Mouse (Mus musculus): ENCODE results near the gene Adtrp. TPM values are rescaled to one million over a fixed set of nuclear protein-coding genes. Genes with fewer than 3 reads are reported as not detected.

Gene Adtrp
- polyA plus RNA-seq, 1 experiment from 2014 or later, result not detected

DNA sequence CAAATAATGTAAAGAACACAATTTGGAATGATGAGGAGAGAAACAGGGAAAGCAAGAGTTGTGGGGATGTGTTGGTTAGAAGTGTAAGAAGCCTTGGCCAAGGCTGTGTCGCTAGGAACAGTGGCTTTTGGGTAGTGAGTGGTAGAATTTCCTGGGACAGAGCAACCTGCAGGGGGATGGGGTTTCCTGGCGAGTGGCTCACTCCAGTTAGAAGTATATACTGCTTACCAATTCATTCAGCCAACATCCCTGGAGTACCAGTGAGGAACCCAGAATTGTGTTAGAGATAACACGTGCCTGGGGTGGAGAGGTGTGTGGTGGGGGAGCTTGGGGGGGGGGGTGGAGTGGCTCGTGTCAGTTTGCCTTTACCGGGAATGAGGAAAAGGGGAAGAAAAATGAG lies 25.4 kb downstream of the Adtrp start:
- 47% methylated on average over 5 of the region's 5 CpGs for WGBS
- no peaks in the 10 kb centered on the region for H3K4me1 ChIP-seq (ENCODE audit: control insufficient read depth, insufficient read depth, low read length)
- H3K27ac ChIP-seq (ENCODE audit: low read length), result no peak overlapping the region
- ATAC-seq, result no peak
- H3K4me2 ChIP-seq (ENCODE audit: low read length), result no peak overlapping the region
- H3K36me3 ChIP-seq (ENCODE audit: control insufficient read depth, insufficient read depth, low read length), result no peaks in the 10 kb centered on the region
- H3K9me3 ChIP-seq (replicated peaks; ENCODE audit: control insufficient read depth, low read length, poor library complexity, severe bottlenecking), result no peaks in the 10 kb centered on the region
- H3K27me3 ChIP-seq (ENCODE audit: control insufficient read depth, insufficient read depth, low read depth, low read length), result no peaks in the 10 kb centered on the region
- H3K9ac ChIP-seq (ENCODE audit: low read depth, low read length), result no peak overlapping the region
- no peak overlapping the region for H3K4me3 ChIP-seq (ENCODE audit: low read depth, low read length)

DNA sequence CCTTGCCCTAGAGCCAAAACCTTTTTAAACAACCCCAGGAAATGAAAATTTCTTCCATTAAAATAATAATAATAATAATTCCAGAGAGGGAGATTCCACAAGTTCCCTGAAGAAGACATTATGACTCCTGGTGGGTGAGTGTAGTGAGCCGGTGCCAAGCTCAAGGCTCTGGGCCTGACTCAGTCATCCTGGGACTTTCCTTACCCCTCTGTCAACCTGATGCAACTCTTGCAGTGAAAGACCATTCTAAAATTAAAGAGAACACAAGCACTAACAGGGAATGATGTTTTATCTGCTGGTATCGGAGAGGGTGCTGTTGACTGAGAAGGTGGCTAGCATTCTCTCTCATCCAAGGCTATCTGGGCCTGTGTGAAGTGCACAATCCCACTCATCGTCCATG lies 26.5 kb downstream of the Adtrp start:
- WGBS, result 94% methylated on average over 3 of the region's 3 CpGs
- Histone ChIP-seq H3K4me2 (ENCODE audit: low read length) (no peak overlapping the region), H3K4me1 (ENCODE audit: control insufficient read depth, insufficient read depth, low read length) (no peaks in the 10 kb centered on the region)

DNA sequence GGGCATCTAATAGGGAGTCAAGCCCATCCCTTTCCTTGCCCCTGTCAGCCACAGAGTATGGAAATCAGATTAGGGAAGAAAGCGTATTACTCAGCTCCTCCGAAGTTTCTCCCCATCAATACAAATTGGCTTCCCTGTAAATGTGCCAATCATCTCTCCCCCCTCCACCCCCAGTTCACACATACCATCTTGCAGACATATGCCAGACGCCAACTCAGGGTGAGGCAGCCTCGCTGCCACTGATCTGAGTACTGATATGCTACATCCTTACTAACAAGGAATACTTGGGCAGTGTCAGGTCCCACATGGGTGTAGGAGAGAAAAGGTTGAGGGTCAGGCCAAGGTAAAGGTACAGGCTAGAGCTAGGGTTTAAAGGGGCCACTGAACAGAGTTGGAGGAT lies 27.6 kb downstream of the Adtrp start:
- Histone ChIP-seq H3K36me3 (ENCODE audit: control insufficient read depth, insufficient read depth, low read length) (no peaks in the 10 kb centered on the region), H3K4me3 (ENCODE audit: low read depth, low read length) (no peak overlapping the region), H3K4me1 (ENCODE audit: control insufficient read depth, insufficient read depth, low read length) (no peaks in the 10 kb centered on the region), H3K27me3 (ENCODE audit: control insufficient read depth, insufficient read depth, low read depth, low read length) (no peaks in the 10 kb centered on the region), H3K9ac (ENCODE audit: low read depth, low read length) (no peak overlapping the region), H3K27ac (ENCODE audit: low read length) (no peak overlapping the region), H3K9me3 (replicated peaks; ENCODE audit: control insufficient read depth, low read length, poor library complexity, severe bottlenecking) (no peaks in the 10 kb centered on the region), H3K4me2 (ENCODE audit: low read length) (no peak overlapping the region)
- ATAC-seq, result no peak
- 87% methylated on average over 4 of the region's 4 CpGs for WGBS

More for the DNA sequence above, 26.5 kb downstream of the Adtrp start:
- Histone ChIP-seq H3K36me3 (ENCODE audit: control insufficient read depth, insufficient read depth, low read length) (no peaks in the 10 kb centered on the region), H3K9ac (ENCODE audit: low read depth, low read length) (no peak overlapping the region), H3K9me3 (replicated peaks; ENCODE audit: control insufficient read depth, low read length, poor library complexity, severe bottlenecking) (no peaks in the 10 kb centered on the region), H3K27me3 (ENCODE audit: control insufficient read depth, insufficient read depth, low read depth, low read length) (no peaks in the 10 kb centered on the region), H3K4me3 (ENCODE audit: low read depth, low read length) (no peak overlapping the region), H3K27ac (ENCODE audit: low read length) (no peak overlapping the region)
- ATAC-seq, result no peak

DNA sequence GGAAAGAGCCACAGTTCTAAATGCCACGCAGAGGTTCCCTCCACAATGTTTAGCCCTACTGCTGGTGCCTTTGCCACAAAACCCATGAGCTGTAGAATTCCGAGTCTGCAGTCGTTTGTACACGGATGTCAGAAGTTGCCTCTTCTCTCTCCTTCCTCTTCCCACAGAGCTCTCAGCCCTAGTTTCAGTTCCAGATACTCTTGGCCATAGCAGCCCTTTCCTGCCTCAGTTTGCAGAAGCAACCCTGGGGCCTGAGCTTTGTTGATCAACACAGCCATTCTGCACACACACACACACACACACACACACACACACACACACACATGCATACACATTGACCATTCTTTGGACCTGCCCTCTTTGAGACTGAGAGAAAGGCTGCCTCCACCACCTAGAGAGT lies 28.0 kb downstream of the Adtrp start:
- H3K27me3 ChIP-seq (ENCODE audit: control insufficient read depth, insufficient read depth, low read depth, low read length), result no peaks in the 10 kb centered on the region
- no peaks in the 10 kb centered on the region for H3K9me3 ChIP-seq (replicated peaks; ENCODE audit: control insufficient read depth, low read length, poor library complexity, severe bottlenecking)
- H3K36me3 ChIP-seq (ENCODE audit: control insufficient read depth, insufficient read depth, low read length), result no peaks in the 10 kb centered on the region
- no peak overlapping the region for H3K9ac ChIP-seq (ENCODE audit: low read depth, low read length)
- H3K4me1 ChIP-seq (ENCODE audit: control insufficient read depth, insufficient read depth, low read length), result no peaks in the 10 kb centered on the region
- no peak overlapping the region for H3K4me2 ChIP-seq (ENCODE audit: low read length)
- ATAC-seq, result no peak
- 93% methylated on average over 4 of the region's 4 CpGs for WGBS
- no peak overlapping the region for H3K4me3 ChIP-seq (ENCODE audit: low read depth, low read length)
- H3K27ac ChIP-seq (ENCODE audit: low read length), result no peak overlapping the region

DNA sequence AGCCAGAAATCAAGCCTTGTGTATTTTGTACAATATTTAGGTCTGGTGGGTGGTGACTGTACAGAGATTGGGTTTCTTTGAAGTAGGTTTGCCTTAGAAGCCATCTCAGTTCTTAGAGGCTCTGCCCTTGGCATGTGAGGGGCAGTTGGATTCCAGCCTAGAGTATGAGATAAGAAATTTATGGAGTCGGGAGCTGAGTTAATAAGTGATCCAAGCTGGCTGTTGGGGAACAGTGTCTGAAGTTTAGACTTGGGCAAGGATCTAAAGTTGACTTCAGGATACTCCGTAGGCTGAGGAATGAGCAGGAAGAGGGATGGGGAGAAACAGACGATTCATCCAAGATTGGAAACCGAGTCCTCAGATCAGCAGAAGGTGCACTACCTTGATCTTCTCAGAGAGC lies 29.9 kb downstream of the Adtrp start:
- Histone ChIP-seq H3K4me1 (ENCODE audit: control insufficient read depth, insufficient read depth, low read length) (no peaks in the 10 kb centered on the region), H3K9ac (ENCODE audit: low read depth, low read length) (no peak overlapping the region), H3K4me3 (ENCODE audit: low read depth, low read length) (no peak overlapping the region), H3K4me2 (ENCODE audit: low read length) (no peak overlapping the region), H3K36me3 (ENCODE audit: control insufficient read depth, insufficient read depth, low read length) (no peaks in the 10 kb centered on the region), H3K27me3 (ENCODE audit: control insufficient read depth, insufficient read depth, low read depth, low read length) (no peaks in the 10 kb centered on the region), H3K27ac (ENCODE audit: low read length) (no peak overlapping the region), H3K9me3 (replicated peaks; ENCODE audit: control insufficient read depth, low read length, poor library complexity, severe bottlenecking) (no peaks in the 10 kb centered on the region)
- no peak for ATAC-seq
- 93% methylated on average over 4 of the region's 4 CpGs for WGBS

DNA sequence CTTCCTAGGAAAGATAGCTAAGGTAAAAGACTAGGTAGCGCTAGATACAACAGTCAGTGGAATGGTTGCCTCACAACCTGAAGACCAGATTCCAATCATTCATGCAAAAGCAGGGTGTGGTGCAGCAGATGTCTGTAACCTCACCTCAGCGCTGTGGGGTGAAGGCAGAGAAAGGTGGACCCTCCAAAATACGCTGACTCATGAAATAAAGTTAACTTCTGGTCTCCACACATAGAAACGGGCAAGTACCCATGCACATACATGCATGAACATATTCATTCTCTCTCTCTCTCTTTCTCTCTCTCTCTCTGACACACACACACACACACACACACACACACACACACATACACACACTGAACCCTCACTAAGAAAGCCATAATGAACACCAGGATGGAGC lies 30.8 kb downstream of the Adtrp start:
- H3K4me1 ChIP-seq (ENCODE audit: control insufficient read depth, insufficient read depth, low read length), result no peaks in the 10 kb centered on the region
- H3K36me3 ChIP-seq (ENCODE audit: control insufficient read depth, insufficient read depth, low read length), result no peaks in the 10 kb centered on the region
- no peak overlapping the region for H3K27ac ChIP-seq (ENCODE audit: low read length)
- no peak for ATAC-seq
- no peak overlapping the region for H3K4me3 ChIP-seq (ENCODE audit: low read depth, low read length)
- no peak overlapping the region for H3K4me2 ChIP-seq (ENCODE audit: low read length)
- 94% methylated on average over 4 of the region's 4 CpGs for WGBS
- no peaks in the 10 kb centered on the region for H3K9me3 ChIP-seq (replicated peaks; ENCODE audit: control insufficient read depth, low read length, poor library complexity, severe bottlenecking)
- H3K9ac ChIP-seq (ENCODE audit: low read depth, low read length), result no peak overlapping the region
- no peaks in the 10 kb centered on the region for H3K27me3 ChIP-seq (ENCODE audit: control insufficient read depth, insufficient read depth, low read depth, low read length)

DNA sequence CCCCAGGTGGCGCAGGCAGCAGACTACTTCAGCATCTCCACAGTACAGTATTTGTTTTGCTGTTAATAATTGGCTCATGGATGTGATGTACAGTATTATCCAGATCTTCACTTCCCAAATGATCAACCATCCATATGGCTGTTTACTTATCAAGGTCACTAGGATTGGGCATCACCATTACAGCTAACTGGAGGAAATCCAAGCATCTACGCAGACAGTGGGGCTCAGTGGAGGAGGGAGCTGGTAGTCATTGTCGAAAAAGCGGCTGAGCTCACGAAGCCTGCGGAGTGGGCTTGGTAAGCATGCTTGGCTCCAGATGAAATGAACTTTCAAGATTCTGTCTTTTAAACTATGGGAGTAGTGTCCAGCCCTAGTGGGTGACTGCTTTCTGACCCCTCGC lies 36.7 kb downstream of the Adtrp start:
- no peak overlapping the region for H3K4me3 ChIP-seq (ENCODE audit: low read depth, low read length)
- no peaks in the 10 kb centered on the region for H3K9me3 ChIP-seq (replicated peaks; ENCODE audit: control insufficient read depth, low read length, poor library complexity, severe bottlenecking)
- 80% methylated on average over 7 of the region's 7 CpGs for WGBS
- no peaks in the 10 kb centered on the region for H3K36me3 ChIP-seq (ENCODE audit: control insufficient read depth, insufficient read depth, low read length)
- no peak overlapping the region for H3K4me2 ChIP-seq (ENCODE audit: low read length)
- ATAC-seq, result no peak
- no peaks in the 10 kb centered on the region for H3K27me3 ChIP-seq (ENCODE audit: control insufficient read depth, insufficient read depth, low read depth, low read length)
- H3K9ac ChIP-seq (ENCODE audit: low read depth, low read length), result no peak overlapping the region
- H3K4me1 ChIP-seq (ENCODE audit: control insufficient read depth, insufficient read depth, low read length), result no peaks in the 10 kb centered on the region
- no peak overlapping the region for H3K27ac ChIP-seq (ENCODE audit: low read length)

DNA sequence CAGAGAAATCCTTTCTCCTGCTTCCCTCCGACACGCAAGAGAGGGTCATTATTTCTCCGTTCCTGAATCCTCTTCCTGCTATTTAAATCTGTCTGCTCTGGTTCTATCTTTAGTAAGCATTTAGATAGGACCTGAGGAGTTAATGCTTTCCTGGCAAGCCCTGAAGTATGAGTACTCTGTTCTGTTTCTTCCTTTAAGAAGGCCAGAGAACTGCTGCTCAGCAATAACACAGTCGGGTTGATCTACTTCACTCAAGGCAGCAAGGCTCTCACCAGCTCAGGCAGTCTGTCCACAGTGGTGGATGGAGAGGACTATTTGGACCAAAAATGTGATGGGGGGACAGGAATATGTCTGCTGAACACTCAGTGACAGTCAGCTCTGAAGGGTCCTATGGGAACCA lies 39.7 kb downstream of the Adtrp start:
- no peaks in the 10 kb centered on the region for H3K4me1 ChIP-seq (ENCODE audit: control insufficient read depth, insufficient read depth, low read length)
- no peak overlapping the region for H3K9ac ChIP-seq (ENCODE audit: low read depth, low read length)
- 24% methylated on average over 4 of the region's 4 CpGs for WGBS
- H3K4me2 ChIP-seq (ENCODE audit: low read length), result no peak overlapping the region
- H3K4me3 ChIP-seq (ENCODE audit: low read depth, low read length), result no peak overlapping the region
- H3K9me3 ChIP-seq (replicated peaks; ENCODE audit: control insufficient read depth, low read length, poor library complexity, severe bottlenecking), result no peaks in the 10 kb centered on the region
- H3K36me3 ChIP-seq (ENCODE audit: control insufficient read depth, insufficient read depth, low read length), result no peaks in the 10 kb centered on the region
- no peaks in the 10 kb centered on the region for H3K27me3 ChIP-seq (ENCODE audit: control insufficient read depth, insufficient read depth, low read depth, low read length)
- H3K27ac ChIP-seq (ENCODE audit: low read length), result peak overlapping the region; percentile 44
- peak; percentile 48; the same call in 1 of the 2 replicates for ATAC-seq

DNA sequence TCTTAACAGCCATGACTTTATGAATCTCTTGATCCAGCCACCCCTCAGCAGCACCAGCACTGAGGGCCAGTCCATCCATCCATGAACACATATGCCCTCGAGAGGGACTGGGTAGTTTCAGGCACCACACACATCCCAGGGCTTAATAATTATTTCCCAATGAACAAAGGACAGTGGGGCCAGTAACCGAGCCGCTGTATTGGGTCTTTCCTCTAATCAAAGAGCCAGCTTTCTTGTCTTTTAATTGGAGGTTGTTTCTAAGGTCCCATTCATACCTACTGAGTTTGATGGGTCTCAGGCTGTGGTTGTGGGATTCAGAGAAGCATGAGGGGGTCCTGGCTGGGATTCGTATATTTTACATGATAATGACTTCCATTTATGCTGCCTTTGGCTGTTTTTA lies 40.2 kb downstream of the Adtrp start:
- no peak overlapping the region; the same call in 1 of the 2 replicates for H3K27ac ChIP-seq (ENCODE audit: low read length)
- H3K9ac ChIP-seq (ENCODE audit: low read depth, low read length), result no peak overlapping the region
- no peaks in the 10 kb centered on the region for H3K4me1 ChIP-seq (ENCODE audit: control insufficient read depth, insufficient read depth, low read length)
- H3K4me3 ChIP-seq (ENCODE audit: low read depth, low read length), result no peak overlapping the region
- H3K36me3 ChIP-seq (ENCODE audit: control insufficient read depth, insufficient read depth, low read length), result no peaks in the 10 kb centered on the region
- H3K27me3 ChIP-seq (ENCODE audit: control insufficient read depth, insufficient read depth, low read depth, low read length), result no peaks in the 10 kb centered on the region
- H3K9me3 ChIP-seq (replicated peaks; ENCODE audit: control insufficient read depth, low read length, poor library complexity, severe bottlenecking), result no peaks in the 10 kb centered on the region
- 29% methylated on average over 4 of the region's 4 CpGs for whole genome bisulfite sequencing
- peak; percentile 67 for ATAC-seq
- H3K4me2 ChIP-seq (ENCODE audit: low read length), result no peak overlapping the region
